Comparison of ENCODE assay signal across 15 mouse cellular contexts in the genomic region with DNA sequence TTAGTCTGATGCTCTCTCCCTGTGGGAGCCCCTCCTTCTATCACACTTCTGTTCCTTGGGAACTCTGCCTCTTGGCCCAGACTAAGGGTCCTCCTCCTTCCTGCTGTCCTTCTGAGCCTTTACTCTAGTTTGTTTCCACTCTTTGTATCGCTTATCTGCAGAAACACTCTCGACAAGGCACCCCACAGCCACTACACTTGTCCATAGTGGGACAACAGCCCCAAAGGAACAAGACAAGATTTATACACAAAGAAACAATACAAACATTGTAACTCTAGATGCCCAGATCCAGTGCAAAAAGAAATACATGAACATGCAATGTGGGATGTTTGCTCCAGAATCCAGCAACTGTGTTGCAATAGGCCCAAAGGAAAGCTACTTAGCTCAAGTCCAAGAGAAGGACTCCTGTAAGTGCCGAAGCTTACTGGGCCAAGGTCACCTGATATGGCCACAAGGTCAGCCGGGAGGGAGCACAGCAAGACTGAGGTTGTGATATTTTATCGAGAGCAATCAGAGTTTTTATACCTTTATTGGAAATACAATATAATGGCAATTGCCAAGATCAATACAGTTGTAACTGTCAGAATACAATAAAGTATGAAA. TPM values are rescaled to one million over a fixed set of nuclear protein-coding genes. Genes with fewer than 3 reads are reported as not detected.
DNase-seq lines count a peak whose midpoint lies in the region.
"Had no signal": no experiment of that assay in that cellular context is flagged by ENCODE, and none has a peak within 500 bp of the region (broad histone marks: within the 10 kb centered on the region; RNA-seq: fewer than 3 reads in every experiment).

No protein-coding gene starts in this region.

- DNase-seq in adrenal gland, adult 2 months = peak; percentile 64
- no peak for DNase-seq in adrenal gland, adult 18-20 months (ENCODE audit: low spot score in 2 of 2)
- DNase-seq in heart, adult 9 months (ENCODE audit: low spot score in 2 of 2) = peak; percentile 28 to 38
- DNase-seq in heart, postnatal 25 days (ENCODE audit: low spot score) = no peak
- DNase-seq in lung, postnatal 36 days = peak; percentile 46
- no peak for DNase-seq in lung, postnatal 4 days
- no peak for DNase-seq in cerebellum, postnatal 14 days
- DNase-seq: cerebellum, adult 18-20 months; cerebellum, postnatal 25 days; forebrain, postnatal 0 days; gastrocnemius, postnatal 14 days; kidney, postnatal 25 days; layer of hippocampus, postnatal 36 days; thymus, adult 2 months; thymus, postnatal 4 days had no signal

- intact Hi-C loops in heart, postnatal 25 days (cut with DNase I) = loop anchor here (5.0 kb wide), 1 partner anchor 45 kb away; a partner anchor contains a TSS

RNA-seq across cellular contexts. Expression of a gene that starts 25.7 kb away (rescaled TPM):
- 100 to 1,000 TPM; 116 to 135 TPM for total RNA-seq in adrenal gland, adult 2 months (2021)
- 0.48 and 0.77 TPM in 2 replicates for polyA plus RNA-seq in adrenal gland, adult 2 months (2012; rRNA removed)
- total RNA-seq in adrenal gland, adult 18-20 months (2021) = 100 to 1,000 TPM in 1 of 2 experiments, 10 to 100 TPM in 1; 88.6 to 110 TPM
- total RNA-seq in heart, postnatal 25 days (2021) = 10 to 100 TPM; 59.1 TPM

RNA-seq across cellular contexts. Expression of a gene that starts 46.0 kb away (rescaled TPM):
- 10 to 100 TPM; 10.6 to 12.4 TPM for total RNA-seq in adrenal gland, adult 2 months (2021)
- polyA plus RNA-seq in adrenal gland, adult 2 months (2012; rRNA removed) = 5.6 and 5.7 TPM in 2 replicates
- 1 to 10 TPM; 8.2 to 8.3 TPM for total RNA-seq in adrenal gland, adult 18-20 months (2021)
- 1 to 10 TPM; 2.5 to 3.1 TPM for total RNA-seq in heart, postnatal 25 days (2021)

RNA-seq across cellular contexts. Expression of a gene that starts 46.3 kb away (rescaled TPM):
- total RNA-seq in adrenal gland, adult 2 months (2021) = 1 to 10 TPM; 4.5 to 6.6 TPM
- 1.4 TPM in 2 replicates for polyA plus RNA-seq in adrenal gland, adult 2 months (2012; rRNA removed)
- total RNA-seq in adrenal gland, adult 18-20 months (2021) = 1 to 10 TPM; 4.5 to 5.8 TPM
- 1 to 10 TPM; 1.9 to 2.5 TPM for total RNA-seq in heart, postnatal 25 days (2021)

Comparison
In these comparisons a context has a peak if more than half of its experiments do, and no peak if none do; other contexts are left out.
1. DNase-seq: peak in adrenal gland, adult 2 months (single experiment), heart, adult 9 months (2 of 2) and lung, postnatal 36 days (single experiment); none in adrenal gland, adult 18-20 months (0 of 2), heart, postnatal 25 days (single experiment), lung, postnatal 4 days (0 of 2) and cerebellum, postnatal 14 days (0 of 2).